Mouse (Mus musculus): ENCODE measurements around the gene Ddx21. TPM values are rescaled to one million over a fixed set of nuclear protein-coding genes. Genes with fewer than 3 reads are reported as not detected.

Ddx21 gene
- total RNA-seq, 2 experiments from 2014 or later, result 26.8 to 27.8 TPM

- intact Hi-C loops (cut with DNase I), result no loop called here
- DNase-seq (ENCODE audit: low spot score), result no peak
Measured at GRCm38 (mm10) chr10:62575001-62575400, 27.1 kb downstream of the Ddx21 start.

DNA sequence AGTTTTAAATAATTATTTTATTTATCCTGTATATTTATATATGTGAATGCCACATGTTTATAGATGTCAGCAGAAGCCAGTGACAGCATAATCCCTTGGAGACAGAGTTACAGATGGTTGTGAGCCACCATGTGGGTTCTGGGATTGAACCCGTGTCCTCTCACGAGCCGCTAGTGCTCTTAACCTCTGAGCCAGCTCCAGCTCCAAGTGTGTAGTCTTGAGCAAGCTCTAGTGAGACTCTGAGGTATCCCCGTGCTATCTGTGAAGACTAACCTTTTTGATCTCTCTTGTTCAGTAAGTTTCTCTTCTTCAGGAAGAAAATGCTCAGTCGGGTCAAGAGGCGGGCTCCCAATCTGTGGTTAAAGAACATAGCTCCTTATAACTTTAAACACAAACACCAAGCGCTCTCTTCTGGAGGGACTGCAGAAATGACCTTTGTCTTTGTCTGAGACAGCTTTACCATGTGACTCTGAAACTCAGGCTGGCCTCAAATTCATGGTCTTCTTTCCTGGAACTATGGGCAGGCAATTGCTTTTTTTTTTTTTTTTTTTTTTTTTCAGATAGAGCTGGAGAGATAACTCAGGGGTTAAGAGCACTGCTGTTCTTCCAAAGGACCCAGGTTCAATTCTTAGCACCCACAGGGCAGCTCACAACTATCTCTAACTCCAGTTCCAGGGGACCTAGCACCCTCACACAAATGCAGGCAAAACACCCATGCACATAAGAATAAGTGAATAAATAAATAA is 31.8 kb downstream of the Ddx21 start:
- DNase-seq (ENCODE audit: low spot score), result no peak
- intact Hi-C loops (cut with DNase I), result no loop called here

GRCm38 (mm10) chr10:62568861-62569260 is 33.2 kb downstream of the Ddx21 start:
- intact Hi-C loops (cut with DNase I), result no loop called here
- no peak for DNase-seq (ENCODE audit: low spot score)

DNA sequence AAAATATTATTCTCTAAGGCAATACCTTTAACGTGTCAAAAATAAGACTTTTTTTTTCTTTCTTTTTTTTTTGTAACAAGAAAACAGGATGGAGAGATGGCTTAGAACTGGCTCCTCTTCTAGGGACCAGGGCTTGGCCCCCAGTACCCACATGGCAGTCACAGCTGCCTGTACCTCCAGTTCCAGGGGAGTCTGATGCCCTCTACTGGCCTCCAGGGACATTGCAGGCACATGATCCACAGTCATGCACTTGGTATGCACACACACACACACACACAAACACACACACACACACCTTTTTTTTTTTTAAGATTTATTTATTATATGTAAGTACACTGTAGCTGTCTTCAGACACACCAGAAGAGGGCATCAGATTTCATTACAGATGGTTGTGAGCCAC is 44.3 kb downstream of the Ddx21 start:
- no peak for DNase-seq (ENCODE audit: low spot score)
- intact Hi-C loops (cut with DNase I), result no loop called here

GRCm38 (mm10) chr10:62556558-62556901 is 45.6 kb downstream of the Ddx21 start:
- intact Hi-C loops (cut with DNase I), result no loop called here
- no peak for DNase-seq (ENCODE audit: low spot score)

GRCm38 (mm10) chr10:62555705-62556557 is 46.1 kb downstream of the Ddx21 start:
- DNase-seq (ENCODE audit: low spot score), result no peak
- intact Hi-C loops (cut with DNase I), result no loop called here

GRCm38 (mm10) chr10:62553611-62554091 is 48.4 kb downstream of the Ddx21 start:
- intact Hi-C loops (cut with DNase I), result no loop called here
- DNase-seq (ENCODE audit: low spot score), result no peak

GRCm38 (mm10) chr10:62550787-62551300 is 51.2 kb downstream of the Ddx21 start:
- DNase-seq (ENCODE audit: low spot score), result no peak
- intact Hi-C loops (cut with DNase I), result no loop called here

GRCm38 (mm10) chr10:62549523-62550166 is 52.4 kb downstream of the Ddx21 start:
- intact Hi-C loops (cut with DNase I), result loop anchor here (1.0 to 2.0 kb wide), 2 partner anchors 19 to 49 kb away; no protein-coding TSS in a partner anchor
- peak; percentile 28 for DNase-seq (ENCODE audit: low spot score)

DNA sequence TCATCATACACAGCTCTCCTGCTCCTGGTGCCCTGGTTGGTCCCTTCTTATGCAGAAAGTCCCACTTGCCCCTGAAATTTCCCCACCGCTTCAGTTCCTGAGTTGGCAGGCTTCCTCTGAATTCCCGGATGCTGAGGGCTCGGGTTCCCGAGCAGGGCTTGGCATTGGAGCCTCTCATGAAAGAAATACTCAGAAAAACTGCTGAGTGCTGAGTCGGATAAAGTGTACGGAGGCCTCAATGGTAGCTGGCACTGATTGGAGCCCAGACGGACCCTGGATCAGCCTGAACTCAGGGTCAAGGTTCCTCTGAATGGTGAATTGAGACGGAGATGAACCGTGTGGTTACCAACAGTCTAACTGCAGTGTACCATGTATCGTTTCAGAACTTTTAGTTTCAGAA is 55.6 kb downstream of the Ddx21 start:
- intact Hi-C loops (cut with DNase I), result no loop called here
- no peak for DNase-seq (ENCODE audit: low spot score)

- intact Hi-C loops (cut with DNase I), result no loop called here
- no peak for DNase-seq (ENCODE audit: low spot score)
Measured at GRCm38 (mm10) chr10:62545759-62546158, 56.3 kb downstream of the Ddx21 start.

DNA sequence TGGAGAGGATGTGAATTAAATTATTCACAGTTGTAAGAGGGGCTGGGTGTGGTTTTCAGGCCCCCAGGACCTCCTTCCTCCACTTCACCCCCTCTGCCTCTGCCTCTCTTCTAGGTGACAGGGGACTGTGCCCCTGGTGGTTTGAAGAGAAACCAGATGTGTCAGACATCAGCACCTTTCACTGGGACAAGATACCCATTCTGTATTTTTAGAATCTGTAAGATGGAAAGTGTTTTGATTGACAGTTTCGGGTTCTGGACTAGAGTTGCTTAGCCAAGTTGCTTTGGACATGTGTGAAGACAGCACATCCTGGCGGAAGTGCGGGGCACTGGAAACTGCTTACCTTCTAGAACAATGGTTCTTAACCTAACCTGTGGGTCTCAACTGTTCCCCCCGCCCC is 57.8 kb downstream of the Ddx21 start:
- intact Hi-C loops (cut with DNase I), result no loop called here
- DNase-seq (ENCODE audit: low spot score), result no peak

DNA sequence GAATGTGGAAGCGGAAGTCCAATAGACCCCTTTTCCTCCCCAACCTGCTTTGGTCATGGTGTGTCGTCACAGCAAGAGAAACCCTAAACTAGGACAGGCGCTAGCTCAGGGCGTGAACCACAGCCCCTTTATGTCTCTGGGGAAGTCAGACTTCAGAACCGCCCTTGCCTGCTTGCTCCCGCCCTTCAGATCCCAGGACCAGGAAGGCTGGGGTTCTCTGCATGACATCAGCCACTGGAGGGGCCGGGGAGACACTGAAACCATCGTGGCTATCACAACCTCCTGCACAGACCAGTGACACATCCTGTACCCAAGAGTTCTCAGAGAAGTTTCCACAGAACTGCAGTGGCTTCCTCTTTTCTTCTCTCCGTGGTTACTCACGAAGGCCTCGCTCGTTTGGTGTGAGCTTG is 58.7 kb downstream of the Ddx21 start:
- DNase-seq (ENCODE audit: low spot score), result peak; percentile 28
- intact Hi-C loops (cut with DNase I), result no loop called here

- intact Hi-C loops (cut with DNase I), result no loop called here
Measured at GRCm38 (mm10) chr10:62542928-62543327, 59.2 kb downstream of the Ddx21 start.

DNA sequence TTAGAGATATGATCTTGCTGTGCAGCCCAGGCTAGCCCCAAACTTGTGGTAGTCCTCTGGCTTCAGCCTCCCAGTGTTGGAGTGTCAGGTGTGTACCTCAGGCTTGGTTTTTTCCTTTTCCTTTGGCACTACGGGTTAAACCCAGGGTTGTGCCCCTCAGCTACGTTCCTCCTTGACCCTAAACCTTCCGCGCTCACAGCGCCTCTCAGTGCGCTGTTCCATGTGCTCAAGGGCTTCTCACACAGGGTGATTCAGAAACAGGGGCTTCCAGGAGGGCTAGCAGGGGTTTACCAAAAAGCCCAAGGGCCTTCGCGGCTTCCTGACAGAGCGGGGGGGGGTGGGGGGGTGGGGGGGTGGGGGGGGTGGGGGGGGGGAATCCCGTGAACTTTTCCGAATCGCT is 59.6 kb downstream of the Ddx21 start:
- intact Hi-C loops (cut with DNase I), result no loop called here
- no peak for DNase-seq (ENCODE audit: low spot score)

More at GRCm38 (mm10) chr10:62542928-62543327, 59.2 kb downstream of the Ddx21 start:
- DNase-seq (ENCODE audit: low spot score), result no peak

DNA sequence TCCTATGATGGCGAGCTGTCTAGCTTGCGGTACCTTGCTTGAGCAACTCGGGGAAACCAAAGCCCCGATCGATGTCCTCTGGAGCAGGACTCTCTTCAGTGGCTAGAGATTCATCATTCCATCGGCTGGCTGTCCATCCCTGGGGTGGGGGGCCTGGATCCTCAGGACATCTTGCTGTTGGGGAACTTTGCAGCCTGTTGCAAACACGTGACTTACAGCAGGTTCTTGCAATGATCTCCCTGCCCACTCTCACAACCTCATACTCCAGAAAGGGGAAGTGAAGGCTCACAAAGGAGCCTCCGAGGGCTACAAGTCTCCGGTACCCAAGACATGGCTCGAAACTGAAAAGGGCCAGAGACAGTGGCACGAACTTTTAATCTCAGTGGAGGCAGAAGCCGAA is 60.6 kb downstream of the Ddx21 start:
- intact Hi-C loops (cut with DNase I), result no loop called here
- no peak for DNase-seq (ENCODE audit: low spot score)

- intact Hi-C loops (cut with DNase I), result no loop called here
- no peak for DNase-seq (ENCODE audit: low spot score)
Measured at GRCm38 (mm10) chr10:62540800-62541199, 61.3 kb downstream of the Ddx21 start.

DNA sequence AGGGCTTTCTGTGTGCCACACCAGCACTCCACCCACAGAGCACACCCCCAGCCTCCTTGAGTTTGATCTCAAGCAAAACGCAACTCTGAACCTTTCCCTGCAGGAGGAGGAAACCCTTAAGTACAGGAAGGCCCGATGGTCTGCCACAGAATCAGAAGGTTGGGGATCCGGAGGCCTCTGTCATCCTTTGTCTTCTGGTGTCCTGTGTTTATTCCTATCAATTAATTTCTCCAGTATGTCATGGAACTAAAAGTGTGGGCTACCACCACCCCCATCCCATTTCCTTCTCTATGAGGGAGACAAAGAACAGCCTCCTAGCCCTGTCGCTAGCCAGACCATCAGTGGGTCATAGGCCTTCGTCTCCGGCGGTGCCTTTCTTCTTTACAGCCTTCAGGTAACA is 67.6 kb downstream of the Ddx21 start:
- no peak for DNase-seq (ENCODE audit: low spot score)
- intact Hi-C loops (cut with DNase I), result no loop called here

GRCm38 (mm10) chr10:62532832-62533231 is 69.2 kb downstream of the Ddx21 start:
- DNase-seq (ENCODE audit: low spot score), result no peak
- intact Hi-C loops (cut with DNase I), result no loop called here
